Mouse (Mus musculus) CD4-positive, CD25-positive, alpha-beta regulatory T cell, adult 2 months (primary cell): ENCODE data around the gene Zfp148.
A peak's percentile ranks its signal among the peaks of the same experiment; 100 is the strongest.
"Not testable (repeated sequence)": the region's sequence is repeated elsewhere in the genome, so short reads cannot be mapped to it uniquely, and the experiment has no call there.

Experiments
- DNase-seq: peaks from one replicate; pipeline ENCODE4 v3.0.0-alpha.2; 2012; ENCODE audit warnings: low read depth, low spot score

The Zfp148 gene

DNA sequence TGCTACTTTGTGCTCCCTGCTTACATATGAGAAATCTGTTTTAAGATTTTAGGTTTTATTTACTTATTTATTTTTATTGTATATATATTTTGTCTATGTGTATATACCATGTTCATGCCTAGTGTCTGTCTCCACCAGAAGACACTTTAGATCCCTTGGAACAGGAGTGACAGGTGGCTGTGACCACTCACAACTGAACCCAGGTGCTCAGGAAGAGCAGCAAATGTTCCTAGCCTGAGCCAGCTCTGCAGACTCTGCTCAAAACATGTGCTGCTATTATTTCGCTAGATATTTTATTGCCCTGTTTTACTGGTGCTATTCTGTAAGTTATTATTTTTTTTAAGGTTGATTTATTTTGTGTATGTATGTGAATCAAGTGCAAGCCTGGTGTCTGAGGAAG is 78.5 kb downstream of the Zfp148 start:
- no peak for DNase-seq

DNA sequence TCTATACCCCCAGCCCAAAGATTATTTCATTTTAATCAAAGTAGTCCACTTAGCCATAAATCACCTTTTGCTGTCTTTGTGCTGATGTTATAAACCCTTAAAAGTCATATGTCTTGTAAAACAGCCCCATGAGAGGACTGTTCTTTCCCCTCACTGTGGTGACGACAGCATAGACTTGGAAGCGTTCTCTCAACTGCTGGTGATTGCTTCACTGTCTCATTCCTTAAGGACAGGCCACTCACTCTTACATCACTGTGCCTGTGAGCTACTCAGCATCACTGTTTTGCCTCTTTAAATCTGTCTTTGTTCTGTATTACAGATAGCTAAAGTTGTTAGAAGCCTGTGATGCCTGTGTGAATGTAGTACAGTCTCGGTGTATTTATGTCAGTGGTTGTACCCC is 80.8 kb downstream of the Zfp148 start:
- DNase-seq: no peak

DNA sequence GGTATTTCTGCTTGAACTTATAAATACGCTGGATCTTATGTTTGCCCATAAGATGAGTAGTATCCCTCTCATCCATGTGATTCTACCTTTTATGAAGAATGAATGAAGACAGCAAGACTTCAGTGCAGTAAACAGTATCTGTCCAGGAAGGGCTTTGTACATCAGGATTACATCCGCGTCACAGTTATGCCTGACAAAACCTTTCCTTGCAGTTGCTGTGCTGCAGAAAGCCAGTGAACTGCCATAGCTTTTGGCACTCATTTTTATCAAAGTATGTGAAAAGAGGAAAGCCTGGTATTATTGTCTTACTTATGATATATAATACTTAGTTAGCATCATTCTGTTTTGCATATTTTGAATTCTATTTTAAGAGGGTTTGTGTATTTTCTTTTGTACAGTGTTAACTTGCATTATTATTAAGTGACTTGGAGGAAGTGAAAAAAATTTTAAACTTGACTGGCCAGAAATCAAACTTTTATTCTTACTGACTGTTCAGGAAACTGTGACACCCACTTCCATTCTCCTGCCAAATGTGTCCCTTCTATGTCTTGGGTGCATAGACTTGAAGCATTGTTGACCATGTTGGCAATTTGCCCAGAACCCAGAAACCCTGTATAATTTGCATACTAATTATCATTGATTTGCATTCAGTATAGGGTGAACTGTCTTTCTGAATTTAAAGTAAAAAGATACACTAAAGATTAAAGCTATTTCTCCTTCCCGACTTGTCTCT is 84.0 kb downstream of the Zfp148 start:
- no peak for DNase-seq

DNA sequence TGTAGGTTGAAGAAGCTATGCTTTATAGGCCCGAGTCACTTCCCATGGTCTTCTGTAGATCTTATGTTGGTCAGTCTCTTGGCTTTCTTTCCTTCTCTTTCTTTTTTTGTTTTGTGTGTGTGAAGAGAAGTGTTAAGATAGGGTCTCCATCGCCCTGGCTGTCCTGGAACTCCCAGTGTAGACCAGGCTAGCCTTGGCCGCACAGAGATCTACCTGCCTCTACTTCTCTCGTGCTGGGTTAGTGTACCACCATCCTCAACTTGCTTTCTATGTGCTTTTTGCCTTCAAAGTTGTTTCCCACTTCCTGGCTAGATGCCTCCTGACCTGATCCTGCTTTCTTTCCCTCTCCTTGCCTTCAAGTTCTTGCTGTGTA is 84.6 kb downstream of the Zfp148 start:
- no peak for DNase-seq

DNA sequence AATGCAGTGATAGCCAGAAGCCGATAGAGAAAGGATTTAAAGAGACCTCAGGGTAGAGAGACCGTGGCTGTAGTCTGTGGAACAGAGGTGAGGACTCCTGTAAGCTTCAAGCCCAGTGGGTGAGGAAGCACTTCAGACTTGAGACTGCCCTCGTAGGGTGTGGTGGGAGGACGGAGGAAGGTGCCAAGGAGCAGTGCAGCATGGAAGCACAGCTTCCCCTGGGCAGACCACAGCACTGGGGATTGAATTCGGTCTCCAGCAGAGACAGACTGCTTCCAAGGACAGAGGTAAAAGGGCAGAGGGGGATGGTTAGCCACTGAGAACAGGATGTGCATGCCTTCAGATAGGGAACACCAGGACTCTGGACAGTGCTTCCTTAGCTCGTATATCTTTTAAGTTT is 86.8 kb downstream of the Zfp148 start:
- DNase-seq: no peak

DNA sequence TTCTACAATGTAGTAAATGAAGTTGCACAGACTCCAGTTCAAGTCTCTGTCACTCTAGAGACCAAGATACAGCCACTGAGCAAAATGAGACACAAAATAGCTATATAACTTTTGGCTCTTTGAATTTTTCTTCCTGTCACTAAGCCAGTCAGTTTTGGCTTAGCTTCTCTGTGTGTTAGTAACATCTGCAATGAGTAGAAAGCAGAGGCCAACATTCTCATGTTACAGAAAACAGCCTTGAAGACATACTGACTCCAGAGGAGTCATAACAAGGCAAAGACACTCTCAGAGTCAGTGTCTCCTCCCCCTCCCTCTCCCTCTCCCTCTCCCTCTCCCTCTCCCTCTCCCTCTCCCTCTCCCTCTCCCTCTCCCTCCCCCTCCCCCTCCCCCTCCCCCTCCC is 89.3 kb downstream of the Zfp148 start:
- no peak for DNase-seq

DNA sequence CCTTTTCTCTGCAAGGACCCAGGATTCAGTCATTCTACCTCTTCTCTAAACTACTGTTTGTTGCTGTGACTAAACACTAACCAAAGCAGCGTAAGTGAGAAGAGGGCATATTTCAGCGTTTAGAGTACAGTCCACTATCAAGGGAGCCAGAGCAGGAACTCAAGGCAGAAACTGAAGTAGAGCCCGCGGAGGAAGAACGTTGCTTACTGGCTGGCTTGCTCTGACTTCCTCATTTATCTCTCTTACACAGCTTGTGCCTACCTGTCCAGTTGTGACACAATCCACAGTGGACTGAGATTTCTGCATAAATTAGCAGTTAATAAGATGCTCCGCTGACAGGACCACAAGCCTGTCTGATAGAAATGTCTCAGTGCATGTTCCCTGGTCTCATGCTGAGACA is 93.7 kb downstream of the Zfp148 start:
- no peak for DNase-seq

DNA sequence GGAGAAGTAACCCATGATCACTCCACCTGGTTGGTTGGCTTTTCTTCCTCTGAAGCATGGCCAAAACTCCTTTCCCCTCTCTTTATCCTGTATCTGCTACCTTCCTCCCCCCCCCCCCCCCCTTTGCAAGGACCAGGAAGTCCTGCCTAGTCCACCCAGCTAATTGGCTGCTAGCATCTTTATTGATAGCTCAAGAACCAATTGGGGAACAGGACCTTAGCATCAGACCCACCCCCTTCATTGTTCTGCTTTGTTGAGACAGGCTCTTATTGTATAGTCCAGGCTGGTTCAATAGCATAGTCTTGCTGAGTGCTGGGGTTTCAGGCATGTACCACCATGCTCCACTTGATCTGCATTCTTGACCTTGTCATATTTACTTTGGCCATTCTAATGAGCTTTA is 99.3 kb downstream of the Zfp148 start:
- no peak for DNase-seq

DNA sequence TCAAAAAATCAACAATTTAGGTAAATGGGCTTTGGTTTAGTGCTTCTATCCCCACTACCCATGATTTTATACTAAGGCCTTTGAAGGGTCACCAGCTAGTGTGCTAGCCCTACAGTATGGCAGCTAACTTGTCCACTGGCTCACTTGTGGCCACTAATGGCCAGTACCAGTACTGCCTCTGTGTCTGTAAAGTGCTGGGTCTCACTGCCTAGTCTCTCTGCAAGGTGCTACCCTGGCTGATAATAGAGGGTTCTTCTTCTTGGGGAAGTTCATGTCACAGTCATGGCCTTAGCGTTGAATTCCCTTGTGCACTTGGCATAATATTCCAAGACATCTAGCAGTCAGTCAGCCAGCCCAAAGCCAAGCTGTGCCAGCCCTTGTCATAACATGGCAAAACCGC is 100.5 kb downstream of the Zfp148 start:
- DNase-seq: peak; percentile 60

DNA sequence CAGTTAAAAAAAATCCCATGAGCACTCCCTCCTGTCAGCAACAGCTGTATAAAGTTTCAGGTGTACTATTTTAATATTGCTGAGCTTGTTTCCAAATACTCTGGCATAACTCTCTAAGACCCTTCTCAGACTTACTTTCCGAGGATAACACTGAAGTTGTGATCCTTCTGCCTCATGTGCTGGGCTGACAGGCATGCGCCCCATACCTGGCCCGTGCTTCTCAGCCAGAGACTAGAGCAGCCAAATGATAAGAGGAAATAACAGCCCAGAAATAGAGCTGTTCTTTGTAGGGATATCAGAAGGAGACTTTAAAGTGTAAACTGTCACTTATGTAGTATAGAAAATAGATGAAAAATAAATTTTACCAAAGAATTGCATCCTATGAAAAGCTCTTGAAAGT is 101.7 kb downstream of the Zfp148 start:
- DNase-seq: no peak

DNA sequence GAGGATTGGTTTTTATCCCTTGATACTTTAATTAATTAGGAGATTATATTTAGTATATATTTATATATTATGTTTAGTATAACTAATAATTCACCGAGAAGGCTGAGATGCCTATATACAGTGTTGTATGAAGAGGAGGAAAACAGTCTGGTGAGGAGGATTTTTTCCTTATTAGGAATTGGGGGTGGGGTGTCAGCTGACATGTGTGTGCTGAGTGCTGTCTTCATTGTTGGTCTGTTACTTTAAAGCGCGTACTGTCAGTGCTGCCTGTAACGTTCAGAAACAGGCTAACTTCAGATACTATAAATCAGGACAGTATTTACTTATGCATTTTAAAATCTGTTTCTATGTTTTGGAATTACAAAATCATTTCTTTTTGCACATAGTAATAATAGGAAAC is 107.1 kb downstream of the Zfp148 start:
- DNase-seq: no peak

DNA sequence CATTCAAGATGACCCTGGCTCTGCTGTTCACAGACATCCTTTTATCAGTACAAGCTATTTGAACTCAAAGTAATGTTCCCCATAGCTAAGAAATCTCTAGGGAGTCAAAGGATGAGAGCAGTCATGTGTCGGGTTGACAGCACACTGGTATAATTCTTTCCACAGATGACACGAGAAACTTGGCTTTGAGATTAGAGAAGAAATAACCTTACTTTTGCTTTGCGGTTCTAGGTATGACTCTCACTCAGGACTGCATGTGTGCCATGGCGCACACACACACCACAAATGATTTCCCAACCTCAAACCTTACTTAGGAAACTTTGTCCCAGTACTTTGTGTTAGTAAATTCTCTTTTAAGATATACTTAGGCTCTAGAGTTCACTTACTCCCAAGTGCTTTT is 113.7 kb downstream of the Zfp148 start:
- DNase-seq: no peak

DNA sequence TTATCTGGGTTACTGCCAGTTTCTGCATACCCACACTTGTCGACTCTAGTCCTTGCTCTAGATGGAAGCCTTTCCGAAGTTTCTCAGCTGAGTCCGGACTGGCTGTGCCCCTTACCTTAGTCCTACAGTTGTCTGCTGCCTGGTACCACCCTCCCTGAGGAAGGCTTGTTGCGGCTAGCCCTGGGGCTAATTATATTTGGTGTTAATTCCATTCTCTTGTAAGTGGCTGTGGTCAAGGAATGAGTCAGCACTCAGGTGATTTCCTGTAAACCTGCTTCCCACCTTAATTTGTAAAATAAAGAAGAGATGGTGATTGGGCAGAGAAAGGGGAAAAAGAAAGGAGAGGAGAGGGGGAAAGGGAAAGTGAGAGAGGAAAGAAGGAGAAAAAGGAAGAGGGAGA is 127.4 kb downstream of the Zfp148 start:
- DNase-seq: no peak

DNA sequence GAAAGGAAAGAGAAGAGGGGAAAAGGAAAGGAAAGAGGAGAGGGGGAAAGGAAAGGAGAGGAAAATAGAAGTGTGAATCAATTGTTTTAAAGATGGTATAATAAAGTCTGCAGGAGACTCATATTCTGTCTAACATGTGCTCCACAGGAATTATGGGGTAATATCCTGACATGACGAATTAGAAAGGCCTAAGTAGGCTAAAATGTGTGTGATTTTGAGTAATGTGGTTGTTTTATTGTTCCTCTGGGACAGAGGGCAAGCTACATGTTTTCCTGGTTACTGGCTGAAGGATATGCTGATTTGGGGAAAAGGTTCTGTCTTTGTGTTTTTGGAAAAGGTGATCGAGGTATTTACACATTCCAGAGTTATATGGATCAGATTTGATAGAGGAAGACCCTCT is 128.6 kb downstream of the Zfp148 start:
- not testable (repeated sequence) for DNase-seq

DNA sequence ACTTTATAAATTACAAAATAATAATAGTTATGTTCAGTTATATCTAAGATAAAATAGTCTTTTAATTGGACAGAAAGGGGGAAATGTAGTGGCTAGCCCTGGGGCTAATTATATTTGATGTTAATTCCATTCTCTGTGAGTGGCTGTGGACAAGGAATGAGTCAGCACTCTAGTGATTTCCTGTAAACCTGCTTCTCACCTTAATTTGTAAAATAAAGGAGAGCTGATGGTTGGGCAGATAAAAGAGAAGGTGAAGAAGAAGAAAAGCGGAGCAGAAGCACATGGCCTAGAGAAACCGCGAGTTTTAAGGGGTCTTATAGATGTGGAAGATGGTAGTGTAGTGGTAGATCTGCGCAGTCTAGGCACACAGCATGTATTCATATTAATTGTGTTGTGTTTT is 130.2 kb downstream of the Zfp148 start:
- DNase-seq: not testable (repeated sequence)

DNA sequence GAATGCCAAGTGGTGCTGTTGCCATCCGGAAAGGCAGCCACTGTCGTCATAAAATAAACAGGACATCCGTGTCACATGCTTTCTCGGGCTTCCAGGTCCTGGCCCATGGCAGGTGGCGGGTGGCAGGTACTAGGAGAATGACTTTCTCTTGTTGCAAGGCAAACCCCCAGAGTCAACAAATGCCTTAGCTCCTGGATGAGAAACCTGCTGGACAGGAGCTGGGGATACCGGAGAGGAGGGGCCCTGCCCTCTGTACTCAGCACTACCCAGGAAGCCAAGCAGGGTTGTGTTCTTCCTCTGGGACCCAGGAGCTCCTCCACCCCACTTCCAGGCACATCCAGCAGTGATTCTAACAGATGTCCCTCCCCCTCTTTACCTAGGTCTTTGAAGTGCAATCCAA is 131.9 kb downstream of the Zfp148 start:
- no peak for DNase-seq

DNA sequence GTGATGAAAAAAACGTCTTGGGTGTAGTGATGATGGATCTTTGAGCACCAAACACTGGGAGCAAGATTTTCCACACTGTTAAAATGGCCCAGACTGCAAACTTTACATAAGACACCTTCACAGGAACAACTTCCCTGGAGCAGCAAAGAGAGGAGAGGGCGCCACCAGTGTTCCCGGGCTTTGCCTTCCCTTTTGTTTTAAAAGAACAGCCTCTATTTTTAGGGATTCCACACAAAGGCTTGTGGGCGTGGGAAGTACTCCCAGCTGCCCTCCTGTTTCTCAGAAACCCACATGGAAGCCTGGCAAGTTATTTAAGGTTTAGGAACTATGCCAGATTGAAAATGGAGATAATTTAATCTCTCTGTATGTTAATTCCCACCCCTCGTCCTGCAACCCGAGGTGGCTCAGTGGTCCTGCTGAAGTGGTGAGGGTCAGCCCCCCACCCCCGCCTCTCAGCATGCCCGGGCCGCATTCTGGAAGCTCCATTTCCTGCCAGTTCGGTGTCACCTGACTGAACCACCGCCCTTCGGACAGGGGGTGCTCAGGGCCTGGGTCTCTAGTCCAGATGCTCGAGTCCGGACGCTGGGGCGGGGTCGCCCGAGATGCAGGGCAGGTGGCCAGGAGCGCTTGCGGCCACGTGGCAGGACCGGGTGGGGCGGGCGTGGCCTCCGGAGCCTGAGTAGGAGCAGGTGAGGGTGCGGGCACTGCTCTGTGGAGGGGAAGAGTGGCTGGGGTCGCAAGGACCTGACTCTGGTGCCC is 136.3 kb downstream of the Zfp148 start, which contains the start of gene Slc12a8:
Gene Slc12a8, plus strand, starts transcription at position 522 of the 759 bp plus-strand sequence.
- DNase-seq: no peak

DNA sequence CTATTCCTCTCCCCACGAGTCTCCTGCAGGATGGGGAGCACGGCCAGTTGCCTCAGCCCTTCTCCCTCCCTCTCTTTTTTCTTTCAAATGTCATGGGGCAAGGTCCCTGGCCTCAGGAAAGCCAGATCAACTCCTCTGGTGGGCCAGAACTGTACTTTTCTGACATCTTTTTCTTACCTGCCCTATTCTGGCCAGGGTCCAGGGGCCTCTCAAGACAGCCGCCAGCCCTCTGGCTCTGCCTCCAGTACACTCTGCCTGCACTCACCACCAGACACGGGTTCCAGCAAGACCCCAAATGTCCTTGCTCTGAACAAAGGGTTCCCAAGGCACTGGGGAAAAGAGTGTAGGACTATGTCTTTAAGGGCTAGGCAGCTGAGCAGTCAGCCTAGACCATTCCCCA is 137.0 kb downstream of the Zfp148 start:
- DNase-seq: no peak

DNA sequence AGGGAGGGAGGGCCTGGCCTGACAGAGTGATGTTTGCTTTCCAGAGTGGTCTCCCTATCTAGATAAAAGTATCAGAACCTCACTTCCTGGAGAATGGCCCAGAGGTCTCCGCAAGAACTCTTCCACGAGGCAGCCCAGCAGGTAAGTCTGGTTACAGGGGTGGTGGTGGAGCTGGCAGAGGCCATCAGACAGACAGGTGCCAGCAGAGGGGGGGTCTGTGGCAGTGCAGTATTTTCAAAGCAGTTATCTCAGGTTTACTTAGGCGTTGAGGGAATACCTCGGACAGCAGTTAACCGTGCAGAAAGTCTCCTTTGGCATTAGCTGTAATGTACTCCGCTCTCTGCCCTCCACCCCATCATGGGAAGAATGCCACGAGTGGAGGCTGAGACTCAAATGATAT is 137.6 kb downstream of the Zfp148 start:
- no peak for DNase-seq

DNA sequence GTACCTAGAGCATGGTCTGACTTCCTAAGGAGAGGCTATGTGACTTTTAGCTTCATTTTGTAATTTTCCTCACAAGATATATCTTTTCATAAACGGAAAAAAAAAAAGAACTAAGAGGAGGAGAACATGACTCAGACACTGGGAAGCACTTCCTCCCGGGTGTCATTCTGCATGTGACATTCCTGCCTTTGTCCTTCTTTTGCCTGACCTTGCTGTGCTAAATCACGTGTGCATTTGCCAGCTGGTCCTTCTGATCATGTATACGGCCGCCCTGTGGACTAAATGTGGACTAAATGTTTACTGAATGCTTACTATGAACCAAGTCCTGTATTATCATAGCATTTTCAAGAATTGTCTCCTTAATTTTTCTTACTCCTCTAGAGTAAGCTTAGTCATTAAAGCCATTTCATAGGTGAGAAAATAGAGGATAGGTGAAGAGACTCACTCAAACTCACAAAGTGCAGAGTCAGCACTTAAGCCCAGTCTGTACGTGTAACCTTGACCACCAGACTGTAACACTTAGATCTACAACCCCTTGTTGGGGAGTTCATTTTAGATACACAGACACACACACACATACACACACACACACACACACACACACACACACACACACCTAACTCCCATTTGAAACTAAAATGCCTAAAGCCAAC is 139.4 kb downstream of the Zfp148 start:
- DNase-seq: no peak

DNA sequence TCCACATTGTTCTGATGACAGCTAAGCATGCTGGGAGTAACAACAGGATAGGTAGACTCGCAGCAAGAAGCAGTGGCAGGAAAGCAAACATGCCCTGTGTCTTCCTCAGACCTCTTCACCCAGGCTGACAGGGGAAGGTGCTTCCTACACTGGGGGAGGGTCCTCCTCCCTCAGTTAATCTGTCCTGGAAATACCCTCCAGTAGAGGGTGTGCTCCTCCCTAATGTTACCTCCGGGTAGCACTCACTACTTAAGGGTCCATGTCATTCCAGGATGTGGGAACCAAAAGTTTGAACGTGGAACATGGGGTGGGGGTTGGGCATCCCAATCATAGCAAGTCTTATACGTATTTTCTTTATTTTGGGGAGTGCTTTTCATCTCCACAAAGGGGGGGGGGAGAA is 141.9 kb downstream of the Zfp148 start:
- DNase-seq: no peak

DNA sequence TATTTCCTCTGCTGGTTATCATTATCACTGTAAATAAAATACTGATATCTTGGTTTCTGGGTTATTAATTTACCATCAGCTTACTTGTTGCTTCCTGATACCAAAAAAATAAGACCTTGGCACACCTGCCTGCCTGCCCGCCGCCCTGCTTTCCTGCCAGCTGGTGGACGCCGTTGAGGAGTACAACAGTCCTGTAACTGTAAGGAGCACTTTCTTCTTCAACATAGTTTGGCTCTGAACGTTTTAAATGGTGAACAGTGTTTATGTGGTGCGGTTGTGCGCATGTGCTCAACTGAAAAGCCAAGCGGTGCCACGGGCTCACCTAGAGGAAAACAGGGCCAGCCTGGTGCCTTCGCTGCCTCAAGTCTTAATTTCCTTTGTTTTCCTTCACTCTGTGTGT is 142.9 kb downstream of the Zfp148 start:
- no peak for DNase-seq
